Mouse (Mus musculus) embryonic facial prominence, embryonic 10.5 days (tissue): Measurements from ENCODE around the gene Prps1. TPM values are rescaled to one million over a fixed set of nuclear protein-coding genes. Genes with fewer than 3 reads are reported as not detected.
A peak's percentile ranks its signal among the peaks of the same experiment; 100 is the strongest.
"Not testable (repeated sequence)": the region's sequence is repeated elsewhere in the genome, so short reads cannot be mapped to it uniquely, and the experiment has no call there.

Source experiments
- DNase-seq: peaks from one replicate; pipeline ENCODE4 v3.0.0-alpha.2; 2017; ENCODE audit warnings: low spot score
- H3K27ac ChIP-seq: fragments of 300-500 bp; sonication (generic); replicated peaks from 2 replicates; pipeline ENCODE4 v1.5.1; 2016; ENCODE audit warnings: mild to moderate bottlenecking
- H3K27me3 ChIP-seq: fragments of 300-500 bp; sonication (generic); replicated peaks from 2 replicates; pipeline ENCODE4 v1.6.1; 2016; ENCODE audit warnings: low read depth, mild to moderate bottlenecking; ENCODE audit not compliant: poor library complexity, severe bottlenecking
- H3K36me3 ChIP-seq: fragments of 300-500 bp; sonication (generic); replicated peaks from 2 replicates; pipeline ENCODE4 v1.6.1; 2016; ENCODE audit warnings: mild to moderate bottlenecking, moderate library complexity
- H3K4me1 ChIP-seq: fragments of 300-500 bp; sonication (generic); 2 replicates; pipeline ENCODE4 v1.6.1; 2016
- H3K4me3 ChIP-seq: fragments of 300-500 bp; sonication (generic); 2 replicates; pipeline ENCODE4 v1.5.1; 2016; ENCODE audit warnings: mild to moderate bottlenecking, moderate library complexity
- H3K9me3 ChIP-seq: fragments of 300-500 bp; sonication (generic); 2 replicates; pipeline ENCODE4 v1.6.1; 2016; ENCODE audit warnings: mild to moderate bottlenecking
- WGBS: fragments of 180-500 bp; shearing (Covaris S2); methylation state at CpG from one replicate; pipeline ENCODE4 v1.1.7; 2016; 5-methylcytosine and 5-hydroxymethylcytosine counted together
- polyA plus RNA-seq: library from polyadenylated mRNA; unstranded; fragments of >200 nt; fragmentation: Nextera tagmentation; extraction: Ambion mirVana; gene quantifications from 2 replicates; pipeline ENCODE4 v1.2.1, GENCODE M21; 2016

The Prps1 gene
- polyA plus RNA-seq, 1 experiment from 2014 or later = 89.6 TPM

DNA sequence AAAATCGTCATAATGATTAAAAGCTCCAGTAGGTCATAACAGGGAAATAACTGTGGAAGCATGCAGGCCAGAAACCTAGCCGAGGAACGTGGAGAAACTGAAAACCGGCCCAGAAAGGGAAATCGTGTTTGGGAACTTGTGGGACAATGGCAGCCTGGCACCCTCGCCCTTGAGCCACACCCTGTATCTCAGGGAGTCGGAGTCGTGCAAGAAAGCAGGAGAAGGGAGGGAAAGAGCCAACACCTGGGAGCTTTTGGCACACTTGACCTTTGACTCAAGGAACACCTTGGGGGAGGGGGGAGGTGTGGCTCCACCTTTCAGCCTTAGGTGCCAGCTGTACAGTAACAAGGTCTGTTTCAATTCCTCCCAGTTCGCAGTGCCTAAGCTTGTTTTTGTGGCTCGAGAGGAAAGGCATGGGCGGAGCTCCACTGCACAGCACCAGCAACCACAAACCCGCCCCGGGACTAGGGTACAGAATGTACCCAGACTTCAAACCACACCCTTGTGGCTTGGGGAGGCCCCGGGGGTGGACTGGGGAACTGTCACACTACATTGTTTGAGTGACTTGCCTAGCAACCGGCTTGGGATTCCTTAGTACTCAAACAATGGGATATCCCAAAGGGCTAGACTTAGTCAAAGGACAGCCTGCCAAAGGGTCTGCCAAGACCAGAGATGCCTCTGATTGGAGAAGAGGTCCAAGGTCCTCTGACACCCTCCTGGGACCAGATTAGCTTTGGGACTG, 49.3 kb downstream of the Prps1 start:
- Histone ChIP-seq H3K4me1 (peaks cover 17% of the 10 kb centered on the region), H3K27ac (no peak overlapping the region), H3K9me3 (no peaks in the 10 kb centered on the region), H3K36me3 (no peaks in the 10 kb centered on the region), H3K4me3 (no peak overlapping the region), H3K27me3 (peaks cover 90% of the 10 kb centered on the region)
- DNase-seq = no peak
- WGBS = 62% methylated on average over 15 of the region's 15 CpGs

DNA sequence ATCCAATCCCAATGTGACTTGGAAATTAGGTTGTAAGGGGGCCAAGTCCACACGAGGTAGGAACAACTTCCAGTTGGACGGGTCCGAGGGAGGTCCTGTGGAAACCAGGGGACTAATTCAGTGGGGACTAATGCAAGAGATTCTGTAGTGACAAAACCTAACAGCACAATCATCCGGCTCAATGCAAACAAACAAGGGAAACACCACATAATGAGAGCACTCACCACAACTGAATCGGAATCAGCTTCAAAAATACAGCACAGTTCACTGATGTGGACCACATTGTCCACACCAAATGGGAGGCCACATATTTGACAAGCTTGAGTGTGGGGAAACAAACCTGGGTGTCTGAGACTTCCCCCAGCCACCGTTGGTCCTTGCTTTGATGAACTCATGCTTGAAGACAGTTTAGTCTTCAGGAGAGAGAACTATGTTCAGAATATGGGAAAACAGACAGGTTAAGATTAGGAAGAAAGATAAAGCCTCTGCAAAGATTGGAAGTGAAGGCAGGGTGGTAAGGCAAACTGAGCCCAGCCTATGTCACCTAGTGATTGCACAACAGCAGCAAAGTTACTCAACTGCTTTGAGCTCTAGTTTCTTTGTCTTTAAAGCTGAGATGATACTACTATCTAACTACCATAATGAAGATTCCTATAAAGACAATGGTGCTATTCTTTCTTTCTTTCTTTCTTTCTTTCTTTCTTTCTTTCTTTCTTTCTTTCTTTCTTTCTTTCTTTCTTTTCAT, 50.2 kb downstream of the Prps1 start:
- H3K4me1 ChIP-seq = peaks cover 27% of the 10 kb centered on the region
- no peak overlapping the region for H3K27ac ChIP-seq
- WGBS = 81% methylated on average over 6 of the region's 6 CpGs
- no peaks in the 10 kb centered on the region for H3K36me3 ChIP-seq
- no peak for DNase-seq
- no peaks in the 10 kb centered on the region for H3K9me3 ChIP-seq
- peaks cover 90% of the 10 kb centered on the region for H3K27me3 ChIP-seq
- no peak overlapping the region for H3K4me3 ChIP-seq

DNA sequence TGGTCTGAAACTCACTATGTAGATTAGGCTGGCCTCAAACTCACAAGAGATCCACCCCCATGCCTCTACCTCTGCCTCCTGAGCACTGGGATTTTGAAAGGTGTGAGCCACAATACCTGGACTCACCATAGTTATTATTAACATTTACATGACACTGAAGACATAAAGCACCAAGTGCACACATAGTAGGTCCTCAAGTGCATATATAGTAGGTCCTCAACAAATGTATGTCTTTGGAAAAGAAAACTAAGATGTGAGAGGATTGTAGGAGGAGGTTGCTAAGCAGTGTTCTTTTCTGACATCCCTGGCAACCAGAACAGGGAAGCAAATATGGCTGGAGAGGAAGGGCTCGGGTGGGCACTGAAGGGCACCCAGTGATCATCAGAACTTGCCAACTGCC, 51.0 kb downstream of the Prps1 start:
- no peaks in the 10 kb centered on the region for H3K36me3 ChIP-seq
- H3K27me3 ChIP-seq = peaks cover 90% of the 10 kb centered on the region

DNA sequence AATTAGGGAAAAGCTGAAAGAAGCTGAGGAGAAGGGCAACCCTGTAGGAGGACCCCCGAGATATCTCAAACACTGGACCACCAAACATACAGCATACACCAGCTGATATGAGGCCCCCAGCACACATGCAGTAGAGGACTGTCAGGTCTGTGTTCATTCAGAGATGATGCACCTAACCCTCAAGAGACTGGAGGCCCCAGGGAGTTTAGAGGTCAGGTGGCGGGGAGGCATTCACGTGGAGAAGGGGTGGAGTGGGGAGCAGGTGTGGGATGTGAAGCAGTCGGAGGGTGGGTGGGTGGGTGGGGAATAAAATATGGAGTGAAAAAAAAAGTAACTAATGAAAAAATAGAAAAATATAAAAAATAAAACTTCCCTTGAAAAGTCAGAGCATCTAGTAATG, 52.4 kb downstream of the Prps1 start:
- H3K9me3 ChIP-seq, H3K27ac ChIP-seq, H3K4me3 ChIP-seq, DNase-seq, H3K36me3 ChIP-seq: not testable (repeated sequence)
- H3K27me3 ChIP-seq = peaks cover 94% of the 10 kb centered on the region
- peaks cover 32% of the 10 kb centered on the region for H3K4me1 ChIP-seq
- WGBS = 81% methylated on average over 4 of the region's 4 CpGs

More for the DNA sequence above, 51.0 kb downstream of the Prps1 start:
- no peaks in the 10 kb centered on the region for H3K9me3 ChIP-seq
- H3K27ac ChIP-seq = no peak overlapping the region
- WGBS = 88% methylated on average over 1 of the region's 1 CpGs
- H3K4me1 ChIP-seq = peaks cover 32% of the 10 kb centered on the region
- no peak for DNase-seq
- H3K4me3 ChIP-seq = no peak overlapping the region

DNA sequence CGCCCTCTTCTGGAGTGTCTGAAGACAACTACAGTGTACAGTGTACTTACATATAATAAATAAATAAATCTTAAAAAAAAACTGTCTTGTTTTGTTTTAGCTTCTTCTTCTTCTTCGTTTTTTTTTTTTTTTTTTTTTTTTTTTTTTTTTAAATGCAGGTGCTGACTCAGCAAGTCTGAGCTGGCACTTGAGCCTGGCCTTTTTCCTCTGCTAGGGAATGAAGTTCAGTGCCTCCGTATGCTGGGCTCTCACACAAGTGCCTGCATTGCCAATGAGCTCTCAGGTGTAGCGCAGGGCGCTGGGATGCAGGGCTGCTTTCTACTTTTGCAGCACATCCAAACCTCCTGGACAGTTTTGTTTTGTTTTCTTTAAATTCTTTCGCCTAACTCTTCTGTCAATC, 53.4 kb downstream of the Prps1 start:
- peaks cover 30% of the 10 kb centered on the region for H3K4me1 ChIP-seq
- DNase-seq = no peak

DNA sequence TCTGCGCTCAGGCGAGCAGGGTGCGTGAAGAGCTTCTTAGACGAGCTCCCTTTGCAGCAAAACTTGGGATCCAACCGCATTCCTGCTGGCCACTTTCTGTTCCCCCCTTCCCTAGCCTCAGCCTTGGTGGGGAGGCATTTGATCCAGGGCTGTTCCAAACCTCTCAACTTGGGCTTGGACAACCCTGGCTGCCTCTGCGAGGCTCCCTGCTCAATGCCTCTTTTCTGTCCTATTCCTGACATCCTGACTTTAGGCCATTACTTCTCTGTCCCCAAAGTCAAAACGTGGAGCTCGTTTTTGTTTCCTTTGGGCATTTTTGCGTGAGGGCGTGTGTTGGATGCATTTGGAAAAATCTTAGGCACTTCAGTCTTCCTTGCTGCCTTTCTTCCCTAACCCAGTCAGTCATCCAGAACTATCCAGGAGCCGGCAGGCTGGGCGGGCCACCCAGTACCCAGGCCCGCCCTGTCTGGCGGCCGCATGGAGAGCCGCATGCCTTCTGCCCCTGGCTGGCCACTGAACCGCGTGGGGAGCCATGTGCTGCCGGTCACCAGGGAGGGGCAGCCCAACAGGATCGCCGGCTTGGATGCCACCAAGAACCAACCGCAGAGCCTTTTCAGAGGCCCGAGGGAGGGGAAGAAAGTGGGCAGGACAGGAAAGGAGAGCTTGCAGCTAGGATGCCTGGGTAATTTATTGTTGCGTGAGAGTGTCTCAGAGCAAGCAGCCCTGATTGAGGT, 54.5 kb downstream of the Prps1 start:
- peak; percentile 39 for DNase-seq
- Histone ChIP-seq H3K4me3 (peak overlapping the region; percentile 32; the same call in 1 of the 2 replicates), H3K9me3 (no peaks in the 10 kb centered on the region), H3K27ac (peak overlapping the region; percentile 63; the same call in 1 of the 2 replicates), H3K4me1 (peaks cover 26% of the 10 kb centered on the region), H3K27me3 (peaks cover 94% of the 10 kb centered on the region), H3K36me3 (no peaks in the 10 kb centered on the region)
- WGBS = 34% methylated on average over 24 of the region's 24 CpGs

More for the DNA sequence above, 53.4 kb downstream of the Prps1 start:
- 49% methylated on average over 6 of the region's 6 CpGs for WGBS
- Histone ChIP-seq H3K27me3 (peaks cover 94% of the 10 kb centered on the region), H3K4me3 (no peak overlapping the region), H3K9me3 (no peaks in the 10 kb centered on the region), H3K27ac (no peak overlapping the region), H3K36me3 (no peaks in the 10 kb centered on the region)

DNA sequence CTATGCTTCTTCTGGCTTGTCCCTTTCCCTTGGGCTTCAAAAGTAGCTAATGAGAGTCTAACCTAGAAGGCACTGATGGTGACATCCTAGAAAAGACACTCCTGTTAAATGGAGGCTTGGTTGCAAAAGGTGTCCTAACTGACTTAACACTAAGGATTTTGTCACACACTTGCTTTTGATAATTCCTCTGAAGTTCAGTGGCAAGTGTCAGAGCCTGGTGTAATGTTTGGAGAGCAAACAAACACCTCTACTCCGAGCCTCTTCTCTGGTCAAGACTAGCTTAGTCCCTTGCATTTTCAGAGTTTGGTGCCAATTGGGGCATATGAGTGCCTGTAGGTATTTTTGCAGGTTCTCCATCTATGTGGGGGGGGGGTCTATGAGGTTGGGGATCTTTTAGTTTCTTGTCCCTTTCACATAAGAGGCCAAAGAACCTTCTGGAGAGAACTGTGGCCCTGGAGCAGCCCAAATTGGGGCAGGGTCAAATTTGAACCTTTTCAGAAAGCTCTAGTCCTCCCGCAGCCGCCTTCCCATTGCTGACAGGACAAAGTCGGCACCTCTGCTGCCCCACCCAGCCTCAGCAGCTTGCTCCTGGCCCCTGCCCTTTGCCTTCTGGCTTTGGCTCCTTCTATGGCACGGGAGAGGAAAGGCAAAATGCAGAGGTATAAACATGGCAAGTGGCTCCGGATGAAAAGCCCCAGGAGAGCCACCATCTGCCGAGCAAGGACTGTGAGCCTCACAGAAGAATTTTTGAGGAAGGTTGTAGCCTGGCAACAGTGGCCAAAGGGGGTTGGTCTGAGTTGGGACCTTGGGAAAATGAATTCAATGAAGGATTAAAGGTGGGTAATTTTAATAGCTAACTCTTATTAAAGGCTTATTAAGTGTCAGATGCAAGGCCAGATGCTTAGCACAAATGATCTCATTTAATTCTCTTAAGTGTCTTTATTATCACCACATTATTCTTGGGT, 55.6 kb downstream of the Prps1 start:
- Histone ChIP-seq H3K27ac (no peak overlapping the region), H3K4me1 (peaks cover 23% of the 10 kb centered on the region), H3K36me3 (no peaks in the 10 kb centered on the region), H3K27me3 (peaks cover 94% of the 10 kb centered on the region), H3K4me3 (no peak overlapping the region), H3K9me3 (no peaks in the 10 kb centered on the region)
- no peak for DNase-seq
- WGBS = 63% methylated on average over 7 of the region's 7 CpGs

DNA sequence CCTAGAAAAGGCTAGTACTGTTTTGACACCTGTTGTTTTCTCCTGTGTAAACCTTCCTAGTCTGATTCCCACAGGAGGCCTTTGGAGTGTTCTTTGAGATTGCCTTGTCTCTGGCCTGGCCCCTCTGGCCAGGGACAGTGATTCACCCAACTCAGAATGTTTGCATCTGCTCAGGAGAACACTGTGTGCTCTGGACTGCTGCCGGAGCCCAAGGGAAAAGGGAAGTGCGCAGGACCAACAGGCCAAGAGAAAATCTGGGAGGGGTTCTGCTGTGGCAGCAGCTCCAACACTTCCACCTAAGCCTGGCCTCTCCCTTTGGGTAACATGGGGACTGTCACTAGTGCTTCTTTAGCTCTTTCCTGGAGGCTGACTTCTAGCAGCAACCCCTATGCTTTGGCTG, 57.0 kb downstream of the Prps1 start:
- DNase-seq = no peak
- Histone ChIP-seq H3K27ac (no peak overlapping the region), H3K36me3 (no peaks in the 10 kb centered on the region), H3K9me3 (no peaks in the 10 kb centered on the region), H3K4me1 (peaks cover 23% of the 10 kb centered on the region), H3K27me3 (peaks cover 94% of the 10 kb centered on the region), H3K4me3 (no peak overlapping the region)
- WGBS = 82% methylated on average over 2 of the region's 2 CpGs

DNA sequence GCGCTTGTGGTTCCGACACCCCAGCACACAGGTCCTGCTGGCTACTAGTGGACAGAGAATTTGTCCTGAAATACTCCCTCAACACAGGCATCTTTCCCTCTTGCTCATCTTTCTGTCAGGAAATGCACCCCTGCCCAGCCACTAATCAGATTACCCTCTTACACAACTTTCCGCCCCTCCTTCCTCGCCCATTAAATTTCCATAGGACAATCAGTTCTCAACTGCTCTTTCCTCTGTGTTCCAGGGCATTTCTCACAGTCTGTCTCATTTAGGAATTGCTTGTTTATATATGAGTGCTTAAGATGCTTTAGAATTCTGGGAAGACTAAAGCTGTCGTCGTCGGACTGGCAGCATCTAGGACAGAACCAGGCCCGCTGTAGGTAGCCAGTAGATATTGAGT, 61.9 kb downstream of the Prps1 start:
- no peaks in the 10 kb centered on the region for H3K9me3 ChIP-seq
- no peak for DNase-seq
- no peak overlapping the region for H3K4me3 ChIP-seq
- peaks cover 22% of the 10 kb centered on the region; the same call in 1 of the 2 replicates for H3K4me1 ChIP-seq
- 81% methylated on average over 8 of the region's 8 CpGs for WGBS
- peaks cover 98% of the 10 kb centered on the region for H3K27me3 ChIP-seq
- H3K27ac ChIP-seq = no peak overlapping the region
- no peaks in the 10 kb centered on the region for H3K36me3 ChIP-seq

DNA sequence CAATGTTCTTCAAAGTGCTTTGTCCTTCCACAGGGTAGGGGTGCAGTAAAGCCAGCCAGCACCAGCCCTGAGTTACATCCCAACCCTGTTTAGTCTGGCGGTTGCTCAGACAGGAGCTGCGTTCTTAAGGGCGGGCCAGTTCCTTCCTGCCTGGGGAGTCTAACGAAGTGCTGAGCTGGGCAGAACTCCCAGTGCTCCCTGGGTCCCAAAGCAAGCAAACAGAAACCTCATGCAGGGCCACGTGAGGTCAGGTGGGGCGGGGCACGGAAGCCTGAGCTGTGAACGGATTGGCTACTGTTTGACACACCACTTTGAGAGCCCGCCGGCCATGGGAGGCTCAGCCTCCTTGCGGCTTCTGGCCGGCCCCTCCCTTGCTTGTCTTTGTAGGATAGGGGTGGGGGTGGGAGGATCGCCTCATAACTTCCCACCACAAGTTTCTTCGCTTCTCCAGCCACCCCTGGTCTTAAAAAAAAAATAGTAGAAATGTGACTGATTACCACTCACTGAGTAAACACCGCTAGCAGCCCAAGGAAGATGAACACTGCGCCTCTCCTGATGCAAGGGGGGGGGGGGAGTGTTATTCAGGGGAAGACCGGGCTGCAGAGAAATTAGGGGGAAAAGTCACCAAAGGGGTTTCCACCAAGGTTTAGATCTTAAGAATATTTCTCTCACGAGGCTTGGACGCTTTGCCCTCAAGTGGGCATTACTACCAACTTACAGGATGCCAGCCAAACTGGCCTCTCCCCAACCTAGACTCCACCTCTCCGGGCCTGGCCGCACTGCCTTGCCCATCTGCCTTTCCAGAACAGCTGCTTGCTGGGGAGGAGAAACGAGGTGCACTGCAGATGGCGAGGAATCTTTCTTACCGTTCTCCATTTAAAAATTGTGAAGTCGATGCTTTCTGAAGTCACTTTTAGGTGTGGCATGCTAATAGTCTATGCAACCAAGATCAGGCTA, 64.0 kb downstream of the Prps1 start:
- Histone ChIP-seq H3K9me3 (no peaks in the 10 kb centered on the region), H3K4me1 (peaks cover 22% of the 10 kb centered on the region; the same call in 1 of the 2 replicates), H3K27me3 (peaks cover 96% of the 10 kb centered on the region), H3K27ac (peak overlapping the region; percentile 76), H3K4me3 (peak overlapping the region; percentile 43), H3K36me3 (no peaks in the 10 kb centered on the region)
- WGBS = 21% methylated on average over 25 of the region's 25 CpGs
- DNase-seq = peak; percentile 89
